Mouse (Mus musculus) lung, postnatal 0 days (tissue): ENCODE results near the gene Rassf8. TPM values are rescaled to one million over a fixed set of nuclear protein-coding genes. Genes with fewer than 3 reads are reported as not detected.
A peak's percentile ranks its signal among the peaks of the same experiment; 100 is the strongest.

Source experiments
- ATAC-seq: fragments of 200-750 bp; cut with Nextera tagmentation; 2 replicates; pipeline ENCODE4 v1.8.0; 2017; ENCODE audit warnings: moderate library complexity
- DNase-seq: peaks from one replicate; pipeline ENCODE4 v3.0.0-alpha.2; 2016; ENCODE audit warnings: low spot score
- H3K27ac ChIP-seq: fragments of 300-500 bp; sonication (generic); 2 replicates; pipeline ENCODE4 v1.5.1; 2014; ENCODE audit warnings: antibody characterized with exemption, mild to moderate bottlenecking, low read length, mixed read lengths
- H3K27me3 ChIP-seq: fragments of 300-500 bp; sonication (generic); replicated peaks from 2 replicates; pipeline ENCODE4 v1.6.1; 2014; ENCODE audit warnings: low read length, mixed read lengths; ENCODE audit not compliant: insufficient read depth
- H3K36me3 ChIP-seq: fragments of 300-500 bp; sonication (generic); 2 replicates; pipeline ENCODE4 v1.6.1; 2014; ENCODE audit warnings: low read length, mixed read lengths; ENCODE audit not compliant: insufficient read depth
- H3K4me1 ChIP-seq: fragments of 300-500 bp; sonication (generic); 2 replicates; pipeline ENCODE4 v1.6.1; 2014; ENCODE audit warnings: antibody characterized with exemption, low read depth, low read length, mixed read lengths; ENCODE audit not compliant: insufficient read depth
- H3K4me2 ChIP-seq: fragments of 300-500 bp; sonication (generic); replicated peaks from 2 replicates; pipeline ENCODE4 v1.6.1; 2014; ENCODE audit warnings: low read depth, mild to moderate bottlenecking, low read length, moderate library complexity, mixed read lengths
- H3K4me3 ChIP-seq: fragments of 300-500 bp; sonication (generic); 2 replicates; pipeline ENCODE4 v1.5.1; 2014; ENCODE audit warnings: low read depth, low read length
- H3K9ac ChIP-seq: fragments of 300-500 bp; sonication (generic); replicated peaks from 2 replicates; pipeline ENCODE4 v1.6.1; 2014; ENCODE audit warnings: low read depth, mild to moderate bottlenecking
- H3K9me3 ChIP-seq: fragments of 300-500 bp; sonication (generic); 2 replicates; pipeline ENCODE4 v1.6.1; 2016; ENCODE audit warnings: low read length, mixed read lengths
- CTCF ChIP-seq: IDR thresholded peaks from 2 replicates; pipeline ENCODE4 v1.5.1; 2016; ENCODE audit warnings: antibody characterized with exemption, mild to moderate bottlenecking
- EP300 ChIP-seq: IDR thresholded peaks from 2 replicates; pipeline ENCODE4 v1.6.1; 2016; ENCODE audit warnings: antibody characterized with exemption, mild to moderate bottlenecking, control low read depth
- WGBS: fragments of 180-500 bp; shearing (Covaris S2); extraction: QIAGEN DNeasy Blood & Tissue Kit; methylation state at CpG from one replicate; pipeline ENCODE4 v1.1.7; 2014; 5-methylcytosine and 5-hydroxymethylcytosine counted together
- polyA plus RNA-seq: library from polyadenylated mRNA; unstranded; fragments of >200 nt; fragmentation: Nextera tagmentation; extraction: Ambion mirVana; gene quantifications from 2 replicates; pipeline ENCODE4 v1.2.1, GENCODE M21; 2015

Rassf8 gene
- polyA plus RNA-seq, 1 experiment from 2014 or later: 15.1 TPM

DNA sequence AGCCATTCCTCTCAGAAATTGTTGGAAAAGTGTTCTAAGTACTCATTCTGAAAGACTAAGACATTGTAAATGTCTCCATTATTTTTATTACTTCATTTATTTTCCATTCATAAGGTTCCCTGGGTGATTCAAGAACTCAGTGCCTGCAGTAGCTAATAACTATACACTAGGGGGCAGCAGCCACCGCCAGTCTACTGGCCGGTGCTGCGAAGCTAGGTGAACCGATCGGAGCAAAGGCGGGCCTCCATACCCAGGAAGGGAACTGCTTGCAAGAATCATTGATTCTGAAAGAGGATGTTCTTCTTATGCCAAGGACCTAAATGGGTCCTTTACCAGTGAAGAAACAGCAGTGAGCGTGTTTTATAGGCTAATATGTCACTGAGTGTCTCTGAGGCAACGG, 83.6 kb downstream of the Rassf8 start:
- H3K27me3 ChIP-seq: no peaks in the 10 kb centered on the region
- H3K27ac ChIP-seq: no peak overlapping the region
- peak; percentile 71 for ATAC-seq
- no peak overlapping the region for H3K9ac ChIP-seq
- no peaks in the 10 kb centered on the region for H3K36me3 ChIP-seq
- no peaks in the 10 kb centered on the region for H3K4me1 ChIP-seq
- H3K9me3 ChIP-seq: no peaks in the 10 kb centered on the region
- H3K4me3 ChIP-seq: no peak overlapping the region
- TF ChIP-seq EP300: no peak
- peak; percentile 95 for TF ChIP-seq CTCF
- DNase-seq: peak; percentile 87
- WGBS: 14% methylated on average over 8 of the region's 8 CpGs
- H3K4me2 ChIP-seq: 0 out of 2 replicates have a peak overlapping the region, but pooled peaks have one; percentile 22

DNA sequence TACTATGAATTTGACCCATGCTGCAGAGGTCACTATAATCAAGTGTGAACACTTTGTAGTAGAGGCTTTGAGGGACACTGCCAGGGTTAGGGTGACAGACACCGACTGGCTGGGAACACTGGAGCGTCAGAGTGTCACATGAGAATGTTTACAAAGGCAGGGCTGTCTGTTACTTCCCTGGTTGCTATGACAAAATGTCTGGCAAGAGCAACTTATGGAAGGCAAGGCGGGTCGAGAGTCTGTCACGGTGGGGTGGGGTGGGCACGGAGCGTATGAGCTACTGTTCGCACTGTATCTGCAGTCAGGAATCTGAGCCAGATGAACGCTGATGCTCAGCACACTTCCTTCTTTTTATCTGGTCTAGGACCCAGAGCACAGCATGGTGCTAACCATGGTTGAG, 84.1 kb downstream of the Rassf8 start:
- peak; percentile 71 for ATAC-seq
- no peak overlapping the region for H3K4me2 ChIP-seq

DNA sequence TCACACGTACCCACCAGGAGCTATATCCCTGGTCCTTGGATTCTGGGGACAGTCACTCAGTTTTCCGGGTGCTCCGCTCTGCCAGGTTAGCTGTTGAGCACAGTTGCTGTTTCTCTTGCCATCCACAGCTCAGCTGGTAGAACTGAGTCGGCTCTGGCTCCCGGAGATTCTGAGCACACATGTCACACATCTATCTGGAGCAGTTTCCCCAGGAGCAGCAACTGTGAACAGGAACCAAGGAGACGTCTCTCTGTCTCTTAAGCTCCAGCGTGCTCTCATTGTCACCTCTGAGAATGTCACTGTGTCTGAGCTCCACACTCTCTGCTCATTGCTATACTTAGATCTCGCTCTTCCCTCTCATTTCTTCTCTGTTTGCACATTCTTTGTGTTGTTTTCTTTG, 86.4 kb downstream of the Rassf8 start:
- no peak for ATAC-seq
- Histone ChIP-seq H3K9ac (no peak overlapping the region), H3K4me2 (no peak overlapping the region), H3K4me1 (no peaks in the 10 kb centered on the region), H3K27me3 (no peaks in the 10 kb centered on the region), H3K36me3 (no peaks in the 10 kb centered on the region), H3K4me3 (no peak overlapping the region), H3K27ac (no peak overlapping the region), H3K9me3 (no peaks in the 10 kb centered on the region)
- 61% methylated on average over 8 of the region's 8 CpGs for WGBS
- no peak for TF ChIP-seq CTCF
- no peak for DNase-seq

More for the DNA sequence above, 84.1 kb downstream of the Rassf8 start:
- whole genome bisulfite sequencing: 26% methylated on average over 9 of the region's 9 CpGs
- no peak overlapping the region for H3K4me3 ChIP-seq
- TF ChIP-seq EP300: no peak
- TF ChIP-seq CTCF: no peak
- H3K9me3 ChIP-seq: no peaks in the 10 kb centered on the region
- H3K27ac ChIP-seq: no peak overlapping the region
- H3K27me3 ChIP-seq: no peaks in the 10 kb centered on the region
- H3K36me3 ChIP-seq: no peaks in the 10 kb centered on the region
- no peak overlapping the region for H3K9ac ChIP-seq
- H3K4me1 ChIP-seq: no peaks in the 10 kb centered on the region
- peak; percentile 52 for DNase-seq

DNA sequence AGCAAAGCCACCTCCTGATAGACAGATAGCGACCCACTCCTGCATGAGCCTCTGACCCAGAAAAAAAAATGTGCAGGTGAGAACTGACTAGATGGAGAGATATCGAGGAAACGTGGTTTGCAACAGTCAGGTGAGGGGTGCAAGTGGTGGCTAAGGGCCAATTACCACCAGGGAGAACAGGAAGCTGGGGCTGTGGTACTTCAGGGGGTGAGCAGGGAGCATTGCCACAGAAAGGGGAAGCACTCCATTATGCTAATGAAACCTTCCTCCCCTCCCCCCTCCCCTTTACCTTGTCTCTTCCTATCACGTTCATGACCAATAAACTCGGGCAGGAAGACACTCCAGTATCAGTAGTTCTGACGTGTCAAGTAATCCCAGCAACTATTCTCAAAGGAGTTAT, 88.8 kb downstream of the Rassf8 start:
- no peak overlapping the region for H3K27ac ChIP-seq
- ATAC-seq: no peak
- no peaks in the 10 kb centered on the region for H3K27me3 ChIP-seq
- H3K36me3 ChIP-seq: no peaks in the 10 kb centered on the region
- DNase-seq: no peak
- H3K9me3 ChIP-seq: no peaks in the 10 kb centered on the region
- no peak overlapping the region for H3K4me3 ChIP-seq
- no peak for TF ChIP-seq CTCF
- TF ChIP-seq EP300: no peak
- no peak overlapping the region for H3K9ac ChIP-seq
- no peaks in the 10 kb centered on the region for H3K4me1 ChIP-seq
- no peak overlapping the region for H3K4me2 ChIP-seq
- WGBS: 29% methylated on average over 6 of the region's 6 CpGs

DNA sequence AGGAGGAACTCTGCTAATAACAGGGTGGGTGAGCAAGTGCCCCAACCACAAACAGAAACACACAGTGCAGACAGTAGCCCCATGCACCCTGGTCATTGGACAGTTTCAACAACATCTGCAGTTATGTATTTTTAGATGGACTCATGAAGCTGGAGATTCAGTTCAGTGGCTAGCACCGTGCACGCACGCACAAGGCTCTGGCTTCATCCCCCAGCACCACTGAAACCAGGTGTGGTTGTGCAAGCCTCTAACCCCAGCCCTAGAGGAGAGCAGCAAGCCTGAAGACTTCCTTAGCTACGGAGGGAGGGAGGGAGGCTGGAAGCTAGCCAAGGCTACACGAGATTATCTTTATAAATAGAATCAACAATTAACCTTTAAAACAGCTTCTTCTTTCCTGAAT, 99.1 kb downstream of the Rassf8 start:
- H3K27ac ChIP-seq: no peak overlapping the region
- no peaks in the 10 kb centered on the region for H3K36me3 ChIP-seq
- DNase-seq: no peak
- TF ChIP-seq EP300: no peak
- no peak for TF ChIP-seq CTCF
- H3K9ac ChIP-seq: no peak overlapping the region
- no peaks in the 10 kb centered on the region for H3K27me3 ChIP-seq
- H3K4me2 ChIP-seq: no peak overlapping the region
- H3K4me1 ChIP-seq: no peaks in the 10 kb centered on the region
- WGBS: 31% methylated on average over 5 of the region's 5 CpGs
- no peak for ATAC-seq
- no peaks in the 10 kb centered on the region for H3K9me3 ChIP-seq
- H3K4me3 ChIP-seq: no peak overlapping the region

DNA sequence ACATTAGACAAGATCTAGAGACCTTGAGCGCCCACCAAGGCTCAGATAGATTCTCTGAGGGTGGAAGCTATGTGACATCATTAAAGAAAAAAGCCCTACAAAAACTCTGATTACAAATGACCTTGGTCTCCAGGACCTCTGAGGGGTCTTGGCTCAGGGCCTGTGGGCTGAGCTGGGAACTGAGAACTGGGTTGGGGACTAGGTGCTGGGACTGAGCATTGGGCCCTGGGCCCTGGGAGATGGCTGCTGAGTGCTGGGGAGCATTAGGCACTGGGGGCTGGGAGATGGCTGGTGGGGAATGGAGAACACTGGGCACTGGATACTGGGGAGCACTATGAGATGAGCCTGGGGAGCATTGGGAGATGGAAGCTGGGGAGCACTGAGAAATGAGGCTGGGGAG, 99.5 kb downstream of the Rassf8 start:
- H3K4me2 ChIP-seq: no peak overlapping the region
- no peak overlapping the region for H3K4me3 ChIP-seq
- 73% methylated on average over 1 of the region's 1 CpGs for WGBS
- no peak for DNase-seq
- TF ChIP-seq CTCF: no peak
- no peak for TF ChIP-seq EP300
- no peaks in the 10 kb centered on the region for H3K9me3 ChIP-seq
- no peak overlapping the region for H3K9ac ChIP-seq
- no peak for ATAC-seq
- H3K4me1 ChIP-seq: no peaks in the 10 kb centered on the region
- no peaks in the 10 kb centered on the region for H3K36me3 ChIP-seq
- H3K27ac ChIP-seq: no peak overlapping the region
- no peaks in the 10 kb centered on the region for H3K27me3 ChIP-seq

DNA sequence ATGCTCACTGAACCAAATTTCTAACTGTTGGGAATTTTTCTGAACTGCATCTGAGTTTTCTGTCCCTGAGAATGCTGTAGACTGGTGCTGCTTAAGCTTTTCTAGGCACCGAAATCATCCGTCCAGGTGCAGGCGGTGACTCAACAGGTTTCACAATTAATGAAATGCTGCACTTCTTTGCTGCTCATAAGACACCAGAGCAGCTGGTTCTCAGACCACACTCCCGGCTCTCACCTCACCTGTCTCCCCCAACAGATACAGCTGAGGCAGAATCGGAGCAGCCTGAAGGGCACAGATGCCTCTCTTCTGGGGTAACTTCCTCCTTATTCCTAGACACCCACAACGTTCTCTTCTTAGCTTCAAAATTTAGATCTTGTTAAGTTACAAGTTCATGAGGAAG, 100.4 kb downstream of the Rassf8 start:
- no peaks in the 10 kb centered on the region for H3K4me1 ChIP-seq
- no peak overlapping the region for H3K4me3 ChIP-seq
- no peaks in the 10 kb centered on the region for H3K36me3 ChIP-seq
- WGBS: 83% methylated on average over 6 of the region's 6 CpGs
- TF ChIP-seq EP300: no peak
- no peak for TF ChIP-seq CTCF
- no peak overlapping the region for H3K4me2 ChIP-seq
- no peaks in the 10 kb centered on the region for H3K9me3 ChIP-seq
- no peak overlapping the region for H3K9ac ChIP-seq
- H3K27ac ChIP-seq: no peak overlapping the region
- no peak for DNase-seq
- ATAC-seq: no peak
- H3K27me3 ChIP-seq: no peaks in the 10 kb centered on the region
